Mouse (Mus musculus) myocyte (in vitro differentiated cells): ENCODE results near the gene 1700092M07Rik.

ENCODE experiments used
- MAX ChIP-seq: IDR thresholded peaks from one replicate; pipeline ENCODE4 v1.6.1; 2011; ENCODE audit warnings: low read depth, mild to moderate bottlenecking, control low read depth
- MYOD1 ChIP-seq, 3 experiments: IDR thresholded peaks; one replicate each; pipeline ENCODE4 v1.6.1; 2011; ENCODE audit warnings: control low read depth in 2 of 3, low read depth in 2 of 3, mild to moderate bottlenecking in 2 of 3, moderate library complexity in 1 of 3; ENCODE audit not compliant: insufficient read length in 2 of 3, control insufficient read depth in 1 of 3
- MYOG ChIP-seq, 3 experiments: IDR thresholded peaks; one replicate each; pipeline ENCODE4 v1.6.1; 2011; ENCODE audit warnings: control low read depth in 2 of 3, low read depth in 2 of 3, mild to moderate bottlenecking in 2 of 3; ENCODE audit not compliant: insufficient read length in 2 of 3, control insufficient read depth in 1 of 3, insufficient read depth in 1 of 3
- POLR2A ChIP-seq: IDR thresholded peaks from one replicate; pipeline ENCODE4 v1.6.1; 2011; ENCODE audit warnings: low read depth, mild to moderate bottlenecking, control low read depth, moderate library complexity; ENCODE audit not compliant: insufficient read length

- TF ChIP-seq MYOD1 (IDR thresholded peaks at IDR 0.05; ENCODE audit: control insufficient read depth in 1 of 3, insufficient read length in 2 of 3, low read depth in 2 of 3) (no peak), MYOG (IDR thresholded peaks at IDR 0.05; ENCODE audit: control insufficient read depth in 1 of 3, insufficient read depth in 1 of 3, insufficient read length in 2 of 3, low read depth in 2 of 3) (no peak), POLR2A (no peak), MAX (no peak)
Observed at GRCm38 (mm10) chr19:8723574-8724346, 16.8 kb upstream of the 1700092M07Rik start.
